Mouse (Mus musculus) forebrain, embryonic 10.5 days (tissue): ENCODE measurements around the gene Btbd35f3. TPM values are rescaled to one million over a fixed set of nuclear protein-coding genes. Genes with fewer than 3 reads are reported as not detected.
"Not testable (repeated sequence)": the region's sequence is repeated elsewhere in the genome, so short reads cannot be mapped to it uniquely, and the experiment has no call there.

Source experiments
- DNase-seq: peaks from one replicate; pipeline ENCODE4 v3.0.0-alpha.2; 2017; ENCODE audit warnings: low spot score; ENCODE audit errors: extremely low spot score
- H3K27ac ChIP-seq: fragments of 300-500 bp; sonication (generic); 2 replicates; pipeline ENCODE4 v1.5.1; 2016; ENCODE audit warnings: mild to moderate bottlenecking
- H3K27me3 ChIP-seq: fragments of 300-500 bp; sonication (generic); 2 replicates; pipeline ENCODE4 v1.6.1; 2016; ENCODE audit warnings: mild to moderate bottlenecking; ENCODE audit not compliant: poor library complexity, severe bottlenecking
- H3K36me3 ChIP-seq: fragments of 300-500 bp; sonication (generic); replicated peaks from 2 replicates; pipeline ENCODE4 v1.6.1; 2016; ENCODE audit warnings: mild to moderate bottlenecking, moderate library complexity
- H3K4me1 ChIP-seq: fragments of 300-500 bp; sonication (generic); 2 replicates; pipeline ENCODE4 v1.6.1; 2016
- H3K4me3 ChIP-seq: fragments of 300-500 bp; sonication (generic); 2 replicates; pipeline ENCODE4 v1.5.1; 2016; ENCODE audit warnings: mild to moderate bottlenecking, moderate library complexity
- H3K9me3 ChIP-seq: fragments of 300-500 bp; sonication (generic); 2 replicates; pipeline ENCODE4 v1.6.1; 2016; ENCODE audit warnings: mild to moderate bottlenecking, moderate library complexity
- WGBS: fragments of 180-500 bp; shearing (Covaris S2); methylation state at CpG from one replicate; pipeline ENCODE4 v1.1.7; 2016; 5-methylcytosine and 5-hydroxymethylcytosine counted together
- polyA plus RNA-seq: library from polyadenylated mRNA; unstranded; fragments of >200 nt; fragmentation: Nextera tagmentation; extraction: Ambion mirVana; gene quantifications from 2 replicates; pipeline ENCODE4 v1.2.1, GENCODE M21; 2016

Btbd35f3 gene
- not detected in 2 replicates for polyA plus RNA-seq

DNA sequence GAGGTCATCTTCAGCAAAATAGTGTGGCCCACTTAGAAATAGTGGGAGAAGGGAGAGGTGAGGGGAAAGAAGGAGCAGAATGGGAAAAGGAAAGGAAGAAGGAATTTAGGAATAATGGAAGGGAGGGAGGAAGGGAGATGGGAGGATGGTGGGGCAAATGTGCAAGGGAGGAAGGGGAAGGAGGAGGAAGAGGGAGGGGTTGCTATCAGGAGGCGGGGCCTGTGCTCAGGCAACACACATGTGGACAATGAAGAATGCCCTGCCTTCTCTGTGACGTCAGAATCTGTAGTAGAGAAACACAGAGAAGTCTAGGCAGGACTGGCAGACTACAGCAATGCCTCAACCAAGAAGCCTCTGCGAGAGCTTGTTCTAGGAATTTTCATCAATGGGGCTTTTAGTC lies at the start of gene Btbd35f3:
Gene Btbd35f3 (plus strand): TSS at position 301 of the 400 bp plus-strand sequence.
- DNase-seq, H3K4me3 ChIP-seq, H3K27ac ChIP-seq, H3K9me3 ChIP-seq, H3K4me1 ChIP-seq, H3K36me3 ChIP-seq, H3K27me3 ChIP-seq: not testable (repeated sequence)
- no CpG with 5 or more reads among the region's 3 CpGs for WGBS

Other genes starting within 250 kb of the Btbd35f3 start
- not detected in 2 replicates for gene Btbd35f16, start 80.7 kb upstream of the Btbd35f3 start, polyA plus RNA-seq
- gene Btbd35f28, start 158.9 kb downstream of the Btbd35f3 start, polyA plus RNA-seq = not detected in 2 replicates